Mouse (Mus musculus) lung, embryonic 14.5 days (tissue): ENCODE data around the gene Dnajc22. TPM values are rescaled to one million over a fixed set of nuclear protein-coding genes. Genes with fewer than 3 reads are reported as not detected.

Source experiments
- ATAC-seq: fragments of 200-750 bp; cut with Nextera tagmentation; 2 replicates; pipeline ENCODE4 v1.8.0; 2017; ENCODE audit warnings: mild to moderate bottlenecking, moderate TSS enrichment, moderate library complexity; ENCODE audit not compliant: insufficient read depth
- DNase-seq: peaks from one replicate; pipeline ENCODE4 v3.0.0-alpha.2; 2015
- H3K27ac ChIP-seq: fragments of 300-500 bp; sonication (generic); 2 replicates; pipeline ENCODE4 v1.5.1; 2014; ENCODE audit warnings: low read depth, mild to moderate bottlenecking, moderate library complexity
- H3K27me3 ChIP-seq: fragments of 300-500 bp; sonication (generic); 2 replicates; pipeline ENCODE4 v1.6.1; 2014; ENCODE audit warnings: low read length, control low read depth; ENCODE audit not compliant: insufficient read depth
- H3K36me3 ChIP-seq: fragments of 300-500 bp; sonication (generic); 2 replicates; pipeline ENCODE4 v1.6.1; 2014; ENCODE audit warnings: control low read depth; ENCODE audit not compliant: insufficient read depth
- H3K4me1 ChIP-seq: fragments of 300-500 bp; sonication (generic); 2 replicates; pipeline ENCODE4 v1.6.1; 2014; ENCODE audit warnings: antibody characterized with exemption, control low read depth; ENCODE audit not compliant: insufficient read depth
- H3K4me2 ChIP-seq: fragments of 300-500 bp; sonication (generic); 2 replicates; pipeline ENCODE4 v1.6.1; 2014; ENCODE audit warnings: mild to moderate bottlenecking
- H3K4me3 ChIP-seq: fragments of 300-500 bp; sonication (generic); 2 replicates; pipeline ENCODE4 v1.5.1; 2014; ENCODE audit warnings: low read depth, low read length
- H3K9ac ChIP-seq: fragments of 300-500 bp; sonication (generic); 2 replicates; pipeline ENCODE4 v1.6.1; 2014
- H3K9me3 ChIP-seq: fragments of 300-500 bp; sonication (generic); 2 replicates; pipeline ENCODE4 v1.6.1; 2016; ENCODE audit warnings: low read depth, low read length, control low read depth
- CTCF ChIP-seq: IDR thresholded peaks from 2 replicates; pipeline ENCODE4 v1.5.1; 2016; ENCODE audit warnings: antibody characterized with exemption, low read depth
- WGBS: fragments of 180-500 bp; shearing (Covaris S2); extraction: QIAGEN DNeasy Blood & Tissue Kit; methylation state at CpG from one replicate; pipeline ENCODE4 v1.1.7; 2014; 5-methylcytosine and 5-hydroxymethylcytosine counted together
- polyA plus RNA-seq: library from polyadenylated mRNA; unstranded; fragments of >200 nt; fragmentation: Nextera tagmentation; extraction: Ambion mirVana; gene quantifications from 2 replicates; pipeline ENCODE4 v1.2.1, GENCODE M21; 2014

Dnajc22 gene
- polyA plus RNA-seq, 1 experiment from 2014 or later = 0.42 TPM

GRCm38 (mm10) chr15:99095356-99095755 lies 2.4 kb downstream of the Dnajc22 start:
- H3K4me2 ChIP-seq = no peak overlapping the region
- H3K4me3 ChIP-seq = no peak overlapping the region
- 5% methylated on average over 6 of the region's 6 CpGs for WGBS
- H3K27me3 ChIP-seq = peaks cover 92% of the 10 kb centered on the region
- no peak for ATAC-seq
- no peaks in the 10 kb centered on the region for H3K36me3 ChIP-seq
- no peak overlapping the region for H3K27ac ChIP-seq
- no peak for DNase-seq
- no peaks in the 10 kb centered on the region for H3K9me3 ChIP-seq
- no peak for TF ChIP-seq CTCF
- peaks cover 3% of the 10 kb centered on the region; the same call in 1 of the 2 replicates for H3K4me1 ChIP-seq
- no peak overlapping the region for H3K9ac ChIP-seq

DNA sequence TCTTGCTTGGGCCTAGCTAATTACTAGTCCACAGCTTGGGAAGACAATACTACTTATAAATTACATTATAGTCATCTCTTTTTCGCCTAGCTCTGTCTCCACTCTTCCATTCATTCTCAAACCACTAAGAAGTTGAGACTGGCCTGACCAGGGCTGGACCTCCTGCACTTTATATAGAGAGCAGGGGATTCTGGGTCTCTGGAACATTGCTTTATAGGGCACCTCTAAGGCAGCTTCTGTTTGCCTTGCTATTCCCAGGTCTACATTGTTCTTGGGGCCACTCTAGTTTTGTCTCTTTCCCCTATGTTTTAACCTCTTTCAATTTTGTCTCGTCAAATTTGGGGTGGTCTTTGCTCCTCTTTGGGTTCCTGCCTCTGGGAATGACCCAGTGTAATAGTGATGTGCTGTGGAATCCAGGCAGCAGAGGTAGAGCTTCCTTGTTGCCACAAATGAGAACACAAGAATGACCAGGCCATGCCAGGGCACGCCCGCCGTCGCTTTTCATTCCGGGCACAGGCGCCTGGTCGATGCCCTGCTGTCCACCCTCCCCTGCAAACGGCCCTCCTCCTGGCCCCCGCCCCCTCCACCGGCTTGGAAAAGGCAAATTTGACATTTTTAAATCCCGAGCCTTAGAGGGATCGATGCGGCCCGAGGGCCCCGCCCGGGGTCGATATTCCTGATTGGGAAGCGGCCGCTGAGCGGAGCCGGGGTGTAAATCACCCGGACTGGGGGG lies 3.3 kb downstream of the Dnajc22 start:
- 3% methylated on average over 24 of the region's 24 CpGs for WGBS
- Histone ChIP-seq H3K27me3 (peaks cover 83% of the 10 kb centered on the region), H3K36me3 (no peaks in the 10 kb centered on the region), H3K9ac (peak overlapping the region; percentile 34), H3K9me3 (no peaks in the 10 kb centered on the region), H3K4me3 (peak overlapping the region; percentile 37), H3K4me1 (peaks cover 3% of the 10 kb centered on the region; the same call in 1 of the 2 replicates), H3K27ac (no peak overlapping the region), H3K4me2 (peak overlapping the region; percentile 67)
- no peak for TF ChIP-seq CTCF
- ATAC-seq (no peak), DNase-seq (no peak)

- under 1% methylated on average over 58 of the region's 58 CpGs for WGBS
- Histone ChIP-seq H3K9ac (peak overlapping the region; percentile 34; the same call in 1 of the 2 replicates), H3K27ac (no peak overlapping the region)
Observed at GRCm38 (mm10) chr15:99096831-99097500, 4.0 kb downstream of the Dnajc22 start.

DNA sequence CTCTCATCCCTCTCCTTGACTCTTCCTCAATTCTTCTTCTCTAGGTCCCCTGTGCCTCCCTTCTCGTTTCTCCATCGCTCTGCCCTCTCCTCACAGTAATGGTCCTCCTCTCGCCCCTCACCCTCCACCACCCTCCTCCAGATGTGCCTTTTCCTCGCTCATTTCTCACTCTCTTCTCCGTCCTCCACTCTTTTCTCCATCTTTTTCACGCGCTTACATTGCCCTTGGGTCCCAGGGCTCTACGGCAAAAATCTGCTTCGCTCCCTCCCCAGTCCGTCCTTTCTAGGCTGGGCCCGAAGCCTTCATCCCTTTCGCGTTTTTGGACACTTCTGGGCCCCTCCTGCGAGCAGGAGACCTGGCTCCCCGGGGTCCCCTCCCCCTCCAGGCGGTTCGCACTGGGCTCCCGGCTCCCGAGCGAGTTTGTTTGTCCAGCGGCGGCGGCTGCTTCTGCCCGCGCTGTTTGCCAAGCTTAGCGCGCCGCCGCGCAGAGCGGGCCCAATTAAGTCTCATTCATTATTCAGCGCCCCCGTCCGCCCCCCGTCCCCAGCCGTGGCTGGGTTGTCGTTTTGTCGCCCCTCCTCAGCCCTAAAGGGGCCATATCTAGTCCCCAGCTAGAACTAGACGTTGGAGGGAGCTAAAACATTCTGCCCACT lies 5.0 kb downstream of the Dnajc22 start:
- DNase-seq (peak; percentile 53), ATAC-seq (no peak)
- Histone ChIP-seq H3K4me3 (peak overlapping the region; percentile 37), H3K9ac (peak overlapping the region; percentile 35; the same call in 1 of the 2 replicates), H3K4me2 (peak overlapping the region; percentile 67), H3K36me3 (no peaks in the 10 kb centered on the region), H3K9me3 (no peaks in the 10 kb centered on the region), H3K4me1 (peaks cover 3% of the 10 kb centered on the region; the same call in 1 of the 2 replicates), H3K27ac (no peak overlapping the region), H3K27me3 (peaks cover 66% of the 10 kb centered on the region)
- under 1% methylated on average over 39 of the region's 39 CpGs for WGBS
- TF ChIP-seq CTCF = no peak

More at GRCm38 (mm10) chr15:99096831-99097500, 4.0 kb downstream of the Dnajc22 start:
- H3K4me1 ChIP-seq = peaks cover 3% of the 10 kb centered on the region; the same call in 1 of the 2 replicates
- H3K36me3 ChIP-seq = no peaks in the 10 kb centered on the region
- peak overlapping the region; percentile 67 for H3K4me2 ChIP-seq
- peak overlapping the region; percentile 37 for H3K4me3 ChIP-seq
- H3K27me3 ChIP-seq = peaks cover 76% of the 10 kb centered on the region
- DNase-seq = peak; percentile 34
- TF ChIP-seq CTCF = no peak
- H3K9me3 ChIP-seq = no peaks in the 10 kb centered on the region
- ATAC-seq = no peak

DNA sequence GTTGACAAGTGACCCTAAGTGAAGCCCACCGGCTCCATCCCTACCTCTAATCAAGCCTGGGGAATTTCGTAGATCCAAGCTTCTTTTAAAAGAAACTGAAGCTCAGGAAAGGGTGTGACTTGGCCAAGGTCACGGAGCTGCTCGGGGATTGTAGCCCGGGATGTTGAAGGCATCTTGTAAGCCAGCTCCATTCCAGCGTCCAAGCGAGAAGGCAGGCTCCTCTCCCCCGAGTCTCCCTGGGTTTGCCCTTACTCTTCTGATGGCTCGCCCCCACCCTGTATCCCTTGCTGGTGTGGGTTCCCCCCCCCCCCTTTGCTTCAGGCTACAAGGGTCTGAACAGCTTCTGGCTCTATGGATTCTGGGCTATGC lies 5.5 kb downstream of the Dnajc22 start:
- no peaks in the 10 kb centered on the region for H3K36me3 ChIP-seq
- no peaks in the 10 kb centered on the region for H3K9me3 ChIP-seq
- TF ChIP-seq CTCF = no peak
- WGBS = 1% methylated on average over 9 of the region's 9 CpGs
- ATAC-seq (no peak), DNase-seq (peak; percentile 29)
- peak overlapping the region; percentile 37 for H3K4me3 ChIP-seq
- H3K9ac ChIP-seq = peak overlapping the region; percentile 35; the same call in 1 of the 2 replicates
- H3K4me1 ChIP-seq = peaks cover 2% of the 10 kb centered on the region; the same call in 1 of the 2 replicates
- H3K27me3 ChIP-seq = peaks cover 61% of the 10 kb centered on the region
- H3K27ac ChIP-seq = no peak overlapping the region
- H3K4me2 ChIP-seq = peak overlapping the region; percentile 67

DNA sequence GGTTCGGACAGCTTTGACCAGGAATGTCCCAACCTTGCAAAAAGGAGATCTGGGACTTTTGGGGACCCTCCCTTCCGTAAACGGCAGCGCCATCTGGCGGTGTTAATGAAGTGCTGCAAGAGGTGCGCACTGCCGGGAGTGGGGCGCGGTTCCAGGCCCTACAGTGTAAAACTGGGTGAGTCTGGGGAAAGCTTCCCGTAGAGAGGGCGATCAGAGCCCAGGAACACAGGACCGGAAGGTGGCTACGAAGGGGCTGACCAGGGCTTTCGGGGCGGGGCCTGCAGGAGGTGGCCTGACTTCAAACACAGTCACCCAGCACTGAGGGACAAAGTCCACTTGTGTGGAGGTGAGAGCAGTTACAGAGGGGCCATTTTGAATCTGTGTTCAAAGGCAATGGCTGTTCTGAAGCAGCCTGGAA lies 6.2 kb downstream of the Dnajc22 start:
- Histone ChIP-seq H3K9me3 (no peaks in the 10 kb centered on the region), H3K9ac (no peak overlapping the region), H3K4me1 (no peaks in the 10 kb centered on the region; the same call in 1 of the 2 replicates), H3K27me3 (peaks cover 55% of the 10 kb centered on the region), H3K4me2 (peak overlapping the region; percentile 67), H3K27ac (no peak overlapping the region), H3K4me3 (peak overlapping the region; percentile 37), H3K36me3 (no peaks in the 10 kb centered on the region)
- DNase-seq (peak; percentile 78), ATAC-seq (peak; percentile 43)
- peak; percentile 92 for TF ChIP-seq CTCF
- WGBS = under 1% methylated on average over 15 of the region's 15 CpGs
